Mouse (Mus musculus) Muller cell, postnatal 12 days (primary cell): ENCODE measurements around the gene Car2.

Source experiments
- DNase-seq: peaks from one replicate; pipeline ENCODE4 v3.0.0-alpha.2; 2015; ENCODE audit errors: inconsistent ontology term

Gene Car2

GRCm38 (mm10) chr3:14886102-14887098, at the start of gene Car2:
Car2 (plus strand) TSS chr3:14886273.
- DNase-seq: peak; percentile 93

- DNase-seq: no peak
These were observed 47.1 kb upstream of the Car2 start for GRCm38 (mm10) chr3:14838936-14839335.

- no peak for DNase-seq
These were observed 46.5 kb upstream of the Car2 start for GRCm38 (mm10) chr3:14839466-14840118.

DNA sequence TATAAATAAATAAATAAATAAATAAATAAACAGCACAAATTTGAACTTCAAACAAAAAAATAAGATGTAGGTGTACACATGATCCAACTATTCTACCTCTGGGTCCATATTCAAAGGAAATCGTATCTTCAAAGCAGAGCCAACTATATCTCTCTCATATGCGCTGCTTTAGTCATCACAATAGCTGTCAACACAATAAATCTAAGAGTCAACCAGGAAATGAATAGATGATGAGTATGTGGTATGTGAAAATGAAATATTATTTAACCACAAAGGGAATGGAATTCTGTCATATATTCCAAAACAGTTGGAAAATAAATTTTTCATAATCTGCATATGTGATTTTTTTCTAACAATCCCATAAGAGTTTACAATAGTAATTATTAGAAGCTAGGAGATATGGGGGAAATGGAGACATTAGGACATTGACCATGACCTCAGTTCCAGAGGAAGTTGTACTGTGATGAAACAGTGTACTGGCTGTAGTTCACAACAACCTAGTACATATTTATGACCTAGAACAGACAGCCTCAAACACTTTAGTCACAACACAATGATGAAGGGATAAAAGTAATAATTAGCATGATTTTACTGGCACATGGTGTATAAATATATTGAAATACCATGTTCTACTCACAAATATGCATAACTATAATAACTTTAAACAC, 37.4 kb upstream of the Car2 start:
- DNase-seq: no peak

DNA sequence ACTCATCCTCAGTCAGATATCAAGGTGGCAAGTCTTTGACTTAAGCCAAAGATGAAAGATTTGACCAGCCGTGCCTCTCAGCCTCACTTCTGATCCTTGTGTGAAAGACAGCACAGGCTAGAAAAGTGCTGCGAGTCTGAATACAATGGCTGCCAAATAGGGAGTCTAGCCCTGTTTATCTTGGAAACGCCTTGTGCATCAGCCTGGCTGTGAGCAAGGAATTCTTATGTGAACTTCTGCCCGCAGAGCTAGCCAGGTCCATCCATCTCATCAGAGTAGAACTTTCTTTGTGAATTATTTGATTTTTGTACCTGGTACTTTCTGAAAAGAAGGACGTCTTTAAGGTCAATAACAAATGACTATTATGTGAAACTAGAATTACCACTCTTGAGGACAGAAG, 32.1 kb upstream of the Car2 start:
- no peak for DNase-seq

DNA sequence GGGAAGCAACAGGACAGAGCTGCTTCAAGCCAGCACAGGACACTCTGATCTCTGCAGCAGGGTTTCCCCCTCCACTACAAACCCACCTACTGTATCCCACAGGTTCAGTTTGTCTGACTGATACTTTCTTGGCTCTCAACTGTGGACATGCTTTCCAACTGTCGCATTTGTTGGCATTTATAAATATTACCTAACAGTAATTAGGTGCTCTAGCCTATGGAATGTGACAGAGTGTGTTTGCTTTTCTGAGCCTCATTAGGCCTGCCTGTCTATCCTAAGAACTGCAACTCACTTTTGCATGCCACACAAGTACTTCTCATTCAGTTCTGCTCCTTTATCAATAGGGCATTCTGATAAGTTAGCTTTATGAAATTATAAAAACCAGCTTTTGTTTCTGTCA, 31.6 kb upstream of the Car2 start:
- peak; percentile 55 for DNase-seq

DNA sequence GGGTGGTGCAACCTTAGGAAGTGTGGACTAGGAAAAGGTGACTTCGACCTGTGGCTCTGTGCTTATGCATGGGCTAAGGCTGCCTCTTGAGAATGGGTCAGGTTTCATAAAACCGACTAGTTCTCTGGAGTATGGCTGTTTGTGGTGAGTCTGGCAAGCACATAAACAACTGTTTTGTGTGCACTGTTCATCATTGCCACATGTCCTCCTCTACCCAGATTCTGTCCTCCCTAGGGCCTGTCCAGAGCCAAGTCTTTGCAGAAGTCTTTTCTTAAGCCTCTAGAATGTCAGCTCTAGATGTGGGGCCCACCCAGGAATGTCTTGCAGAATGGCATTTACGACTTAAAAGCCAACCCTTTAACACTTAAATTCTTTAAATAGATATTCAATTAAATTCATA, 28.2 kb upstream of the Car2 start:
- DNase-seq: no peak

DNA sequence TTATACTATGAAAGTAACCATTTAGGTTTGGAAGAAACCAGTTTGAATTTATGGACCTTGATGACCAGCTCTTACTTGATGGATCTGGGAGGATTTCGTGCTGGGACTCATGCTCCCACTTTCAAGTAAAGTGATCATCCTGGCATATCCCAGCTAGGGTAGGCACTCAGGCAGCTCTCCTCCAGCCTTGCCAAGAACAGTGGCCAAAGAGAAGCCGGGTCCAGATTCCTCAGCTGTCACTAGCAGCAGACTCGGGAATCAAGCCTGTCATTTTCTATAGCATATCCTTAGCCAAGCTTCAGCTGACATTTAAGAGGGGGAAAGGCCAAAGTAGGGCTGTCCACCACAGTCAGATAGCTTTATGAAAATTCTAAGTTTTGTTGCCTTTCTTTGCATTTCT, 25.8 kb upstream of the Car2 start:
- DNase-seq: no peak

GRCm38 (mm10) chr3:14861165-14861564, 24.9 kb upstream of the Car2 start:
- DNase-seq: no peak

GRCm38 (mm10) chr3:14861787-14862186, 24.3 kb upstream of the Car2 start:
- peak; percentile 26 for DNase-seq

- DNase-seq: peak; percentile 46
These were observed 23.4 kb upstream of the Car2 start for GRCm38 (mm10) chr3:14862654-14863021.

GRCm38 (mm10) chr3:14863022-14863711, 22.9 kb upstream of the Car2 start, which contains the start of gene Car3:
Car3 (plus strand) TSS chr3:14863512.
- no peak for DNase-seq

GRCm38 (mm10) chr3:14863922-14864321, 22.2 kb upstream of the Car2 start:
- DNase-seq: no peak

- DNase-seq: no peak
These were observed 20.1 kb upstream of the Car2 start for GRCm38 (mm10) chr3:14865941-14866340.

DNA sequence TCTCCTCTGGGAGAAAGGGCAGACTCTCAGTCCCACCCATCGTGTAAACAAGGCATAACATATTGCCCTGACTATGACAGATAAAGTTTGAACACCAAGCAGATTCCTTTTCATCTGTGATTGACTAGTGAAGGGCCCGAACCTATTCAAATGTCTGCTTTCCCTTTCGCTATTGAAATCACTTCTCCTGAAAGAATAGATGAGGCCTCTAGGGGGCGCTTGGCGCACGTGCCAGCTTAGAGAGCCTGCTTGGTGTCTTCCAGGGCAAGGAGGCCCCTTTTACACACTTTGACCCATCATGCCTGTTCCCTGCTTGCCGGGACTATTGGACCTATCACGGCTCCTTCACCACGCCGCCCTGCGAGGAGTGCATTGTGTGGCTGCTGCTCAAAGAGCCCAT, 16.3 kb upstream of the Car2 start:
- DNase-seq: peak; percentile 70

DNA sequence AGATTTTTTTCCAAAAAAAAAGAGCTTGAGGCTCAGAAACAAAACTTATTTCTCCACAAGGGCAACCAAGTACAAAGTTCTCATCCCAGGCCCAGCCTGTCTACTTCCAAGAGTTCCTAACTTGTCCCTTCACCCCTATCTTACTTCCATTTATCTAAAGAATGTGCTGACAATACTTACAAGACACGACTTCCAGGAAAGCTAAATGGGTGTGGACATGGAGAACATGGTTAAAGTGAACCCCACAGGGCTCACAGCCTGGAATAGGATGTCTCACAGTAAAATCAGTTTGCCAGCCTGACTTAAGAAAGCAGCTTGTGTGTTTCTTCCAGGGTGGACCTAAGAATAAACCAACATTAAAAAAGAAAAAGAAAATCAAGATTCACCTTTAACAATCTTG, 15.5 kb upstream of the Car2 start:
- no peak for DNase-seq

DNA sequence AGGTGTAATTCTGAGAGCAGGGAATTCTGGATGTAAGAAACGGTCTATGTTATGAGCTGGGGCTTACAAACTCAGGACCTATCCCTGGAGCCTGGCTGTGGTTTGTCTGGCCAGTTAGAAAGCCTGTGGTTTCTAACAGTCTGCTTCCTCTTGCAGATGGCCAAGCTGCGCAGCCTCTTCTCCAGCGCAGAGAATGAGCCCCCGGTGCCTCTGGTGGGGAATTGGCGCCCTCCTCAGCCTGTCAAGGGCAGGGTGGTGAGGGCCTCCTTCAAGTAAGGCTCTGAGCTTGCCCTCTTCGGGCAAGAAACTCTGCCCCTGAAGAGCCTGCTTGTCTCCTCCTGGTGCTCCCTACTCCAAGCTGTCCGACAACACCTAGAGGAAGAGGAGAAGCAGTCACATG, 14.7 kb upstream of the Car2 start:
- DNase-seq: no peak

GRCm38 (mm10) chr3:14874402-14875040, 11.6 kb upstream of the Car2 start:
- DNase-seq: no peak

DNA sequence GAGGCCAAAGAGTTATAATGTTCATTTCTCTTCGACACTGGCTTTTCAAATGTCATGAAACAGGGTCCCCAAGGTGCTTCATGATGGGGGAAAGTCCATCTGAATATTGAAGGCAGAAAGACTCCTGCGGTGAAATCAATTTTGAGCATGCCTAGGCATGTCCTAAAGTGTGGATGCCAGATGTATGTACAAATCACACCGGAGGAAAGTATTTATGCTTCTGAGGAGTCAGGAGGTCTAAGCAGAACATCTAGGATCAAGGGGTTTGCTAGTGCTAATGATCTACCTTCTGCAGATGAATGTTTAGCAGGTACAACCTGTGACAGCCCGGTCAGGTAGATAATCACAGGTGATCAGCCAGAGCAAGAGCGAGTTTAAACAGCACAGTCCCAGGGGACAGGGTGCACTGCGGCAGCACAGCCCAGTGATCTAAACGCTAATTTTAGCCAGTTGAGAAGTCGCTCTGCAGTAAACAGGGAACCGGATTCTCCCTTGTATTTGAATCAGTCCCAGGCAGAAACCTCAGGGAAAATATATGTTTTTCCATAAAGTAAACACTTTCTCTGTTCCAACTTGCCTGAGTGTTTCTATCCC, 9.7 kb upstream of the Car2 start:
- no peak for DNase-seq

DNA sequence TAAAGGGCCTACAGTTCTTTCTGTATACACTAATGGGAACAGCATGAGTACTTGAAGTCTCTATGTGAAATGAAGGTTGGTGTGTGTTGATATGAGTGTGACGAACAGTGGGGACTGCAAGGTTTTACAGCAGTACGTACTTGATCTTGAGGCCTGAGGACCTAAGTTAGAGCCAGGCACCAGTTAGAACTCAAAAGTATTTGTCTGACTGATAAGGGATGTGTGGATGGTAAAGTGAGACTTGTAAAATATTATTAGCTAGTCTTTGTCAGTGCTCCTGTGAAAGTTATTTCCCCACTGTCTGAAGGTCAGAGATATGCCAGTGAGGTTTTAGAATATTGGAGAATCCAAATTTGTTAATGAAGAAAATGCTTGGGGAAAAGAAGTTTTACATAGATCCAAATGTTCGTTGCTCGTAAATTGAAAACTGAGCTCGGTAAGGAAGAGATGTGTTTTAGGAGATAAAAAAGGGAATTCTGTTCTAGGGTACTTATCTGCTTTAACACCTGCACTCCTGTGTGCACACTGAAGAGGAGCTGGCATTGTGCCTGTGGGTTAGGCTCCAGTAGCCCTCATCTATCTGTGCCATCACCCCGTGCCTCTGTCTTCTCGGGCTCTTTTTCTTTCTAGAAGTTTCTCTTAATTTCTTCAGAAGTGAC, 8.7 kb upstream of the Car2 start:
- no peak for DNase-seq
